Mouse (Mus musculus): Measurements from ENCODE around the gene Npcd. TPM values are rescaled to one million over a fixed set of nuclear protein-coding genes. Genes with fewer than 3 reads are reported as not detected.

The Npcd gene
- polyA plus RNA-seq, 1 experiment from 2014 or later = not detected

GRCm38 (mm10) chr15:79745312-79745711 is 88.7 kb downstream of the Npcd start:
- Histone ChIP-seq H3K4me3 (ENCODE audit: control insufficient read depth in 1 of 2, insufficient read depth in 1 of 2, low read depth in 1 of 2, low read length in 2 of 2) (no peak overlapping the region), H3K9me3 (ENCODE audit: control insufficient read depth, low read length) (no peaks in the 10 kb centered on the region), H3K36me3 (ENCODE audit: control insufficient read depth, insufficient read depth, low read length) (0 out of 2 replicates have a peak, but pooled peaks cover 6% of the 10 kb centered on the region), H3K9ac (ENCODE audit: low read length) (no peak overlapping the region), H3K27me3 (ENCODE audit: control insufficient read depth, insufficient read depth, low read length) (no peaks in the 10 kb centered on the region), H3K4me2 (ENCODE audit: low read length) (no peak overlapping the region), H3K4me1 (ENCODE audit: control insufficient read depth in 2 of 2, insufficient read depth in 2 of 2, low read length in 2 of 2) (peaks cover 9 to 19% of the 10 kb centered on the region in 2 experiments), H3K27ac (replicated peaks in 1 of 2; ENCODE audit: control insufficient read depth in 1 of 2, insufficient read depth in 1 of 2, low read depth in 2 of 2, low read length in 2 of 2) (no peak overlapping the region)
- 87% methylated on average over 10 of the region's 10 CpGs for WGBS
- no peak for ATAC-seq (ENCODE audit: insufficient number of reproducible peaks, insufficient read depth, low FRiP score, low read depth)

GRCm38 (mm10) chr15:79744742-79745141 is 89.3 kb downstream of the Npcd start:
- Histone ChIP-seq H3K27ac (replicated peaks in 1 of 2; ENCODE audit: control insufficient read depth in 1 of 2, insufficient read depth in 1 of 2, low read depth in 2 of 2, low read length in 2 of 2) (no peak overlapping the region), H3K9me3 (ENCODE audit: control insufficient read depth, low read length) (no peaks in the 10 kb centered on the region), H3K4me3 (ENCODE audit: control insufficient read depth in 1 of 2, insufficient read depth in 1 of 2, low read depth in 1 of 2, low read length in 2 of 2) (no peak overlapping the region), H3K36me3 (ENCODE audit: control insufficient read depth, insufficient read depth, low read length) (peaks cover 6% of the 10 kb centered on the region; the same call in 1 of the 2 replicates), H3K4me2 (ENCODE audit: low read length) (no peak overlapping the region), H3K9ac (ENCODE audit: low read length) (no peak overlapping the region), H3K27me3 (ENCODE audit: control insufficient read depth, insufficient read depth, low read length) (no peaks in the 10 kb centered on the region), H3K4me1 (ENCODE audit: control insufficient read depth in 2 of 2, insufficient read depth in 2 of 2, low read length in 2 of 2) (peaks cover 10 to 25% of the 10 kb centered on the region in 2 experiments)
- no peak for ATAC-seq (ENCODE audit: insufficient number of reproducible peaks, insufficient read depth, low FRiP score, low read depth)
- WGBS = 56% methylated on average over 8 of the region's 8 CpGs

GRCm38 (mm10) chr15:79744001-79744400 is 90.0 kb downstream of the Npcd start:
- Histone ChIP-seq H3K36me3 (ENCODE audit: control insufficient read depth, insufficient read depth, low read length) (peaks cover 13% of the 10 kb centered on the region), H3K27me3 (ENCODE audit: control insufficient read depth, insufficient read depth, low read length) (no peaks in the 10 kb centered on the region), H3K9me3 (ENCODE audit: control insufficient read depth, low read length) (no peaks in the 10 kb centered on the region), H3K4me3 (ENCODE audit: control insufficient read depth in 1 of 2, insufficient read depth in 1 of 2, low read depth in 1 of 2, low read length in 2 of 2) (no peak overlapping the region), H3K4me2 (ENCODE audit: low read length) (no peak overlapping the region), H3K27ac (replicated peaks in 1 of 2; ENCODE audit: control insufficient read depth in 1 of 2, insufficient read depth in 1 of 2, low read depth in 2 of 2, low read length in 2 of 2) (no peak overlapping the region), H3K9ac (ENCODE audit: low read length) (no peak overlapping the region), H3K4me1 (ENCODE audit: control insufficient read depth in 2 of 2, insufficient read depth in 2 of 2, low read length in 2 of 2) (peaks cover 15 to 33% of the 10 kb centered on the region in 2 experiments)
- no peak for ATAC-seq (ENCODE audit: insufficient number of reproducible peaks, insufficient read depth, low FRiP score, low read depth)
- WGBS = 92% methylated on average over 11 of the region's 11 CpGs

GRCm38 (mm10) chr15:79742706-79743023 is 91.4 kb downstream of the Npcd start:
- Histone ChIP-seq H3K9me3 (ENCODE audit: control insufficient read depth, low read length) (no peaks in the 10 kb centered on the region), H3K36me3 (ENCODE audit: control insufficient read depth, insufficient read depth, low read length) (peaks cover 26% of the 10 kb centered on the region), H3K9ac (ENCODE audit: low read length) (peak overlapping the region; percentile 89), H3K4me1 (ENCODE audit: control insufficient read depth in 2 of 2, insufficient read depth in 2 of 2, low read length in 2 of 2) (peaks cover 15 to 35% of the 10 kb centered on the region in 2 experiments), H3K4me2 (ENCODE audit: low read length) (peak overlapping the region; percentile 91), H3K27me3 (ENCODE audit: control insufficient read depth, insufficient read depth, low read length) (no peaks in the 10 kb centered on the region), H3K27ac (replicated peaks in 1 of 2; ENCODE audit: control insufficient read depth in 1 of 2, insufficient read depth in 1 of 2, low read depth in 2 of 2, low read length in 2 of 2) (peak overlapping the region in 1 of 2 experiments; percentile 87; a peak in 1 of 4 replicates), H3K4me3 (ENCODE audit: control insufficient read depth in 1 of 2, insufficient read depth in 1 of 2, low read depth in 1 of 2, low read length in 2 of 2) (peak overlapping the region; percentile 77 to 93)
- no peak for ATAC-seq (ENCODE audit: insufficient number of reproducible peaks, insufficient read depth, low FRiP score, low read depth)
- under 1% methylated on average over 23 of the region's 23 CpGs for WGBS

- peak; percentile 83 for ATAC-seq (ENCODE audit: insufficient number of reproducible peaks, insufficient read depth, low FRiP score, low read depth)
- peaks cover 32% of the 10 kb centered on the region for H3K36me3 ChIP-seq (ENCODE audit: control insufficient read depth, insufficient read depth, low read length)
- H3K4me2 ChIP-seq (ENCODE audit: low read length) = peak within 1 kb of the TSS; percentile 91
- H3K4me1 ChIP-seq (ENCODE audit: control insufficient read depth in 2 of 2, insufficient read depth in 2 of 2, low read length in 2 of 2) = peaks cover 15 to 35% of the 10 kb centered on the region in 2 experiments
- H3K4me3 ChIP-seq (ENCODE audit: control insufficient read depth in 1 of 2, insufficient read depth in 1 of 2, low read depth in 1 of 2, low read length in 2 of 2) = peak within 1 kb of the TSS; percentile 77 to 93
- H3K9ac ChIP-seq (ENCODE audit: low read length) = peak within 1 kb of the TSS; percentile 89
- no peaks in the 10 kb centered on the region for H3K9me3 ChIP-seq (ENCODE audit: control insufficient read depth, low read length)
- under 1% methylated on average over 93 of the region's 93 CpGs for WGBS
- H3K27ac ChIP-seq (replicated peaks in 1 of 2; ENCODE audit: control insufficient read depth in 1 of 2, insufficient read depth in 1 of 2, low read depth in 2 of 2, low read length in 2 of 2) = peak within 1 kb of the TSS; percentile 87 to 89
- H3K27me3 ChIP-seq (ENCODE audit: control insufficient read depth, insufficient read depth, low read length) = no peaks in the 10 kb centered on the region
Observed at GRCm38 (mm10) chr15:79741921-79742705, 91.9 kb downstream of the Npcd start, which contains the start of gene Sun2. TSS of gene Sun2 (minus strand) at chr15:79742536.

GRCm38 (mm10) chr15:79741173-79741858 is 92.7 kb downstream of the Npcd start:
- H3K9me3 ChIP-seq (ENCODE audit: control insufficient read depth, low read length) = no peaks in the 10 kb centered on the region
- H3K4me3 ChIP-seq (ENCODE audit: control insufficient read depth in 1 of 2, insufficient read depth in 1 of 2, low read depth in 1 of 2, low read length in 2 of 2) = peak overlapping the region; percentile 77 to 93
- H3K9ac ChIP-seq (ENCODE audit: low read length) = peak overlapping the region; percentile 89
- H3K4me1 ChIP-seq (ENCODE audit: control insufficient read depth in 2 of 2, insufficient read depth in 2 of 2, low read length in 2 of 2) = peaks cover 15 to 35% of the 10 kb centered on the region in 2 experiments
- H3K4me2 ChIP-seq (ENCODE audit: low read length) = peak overlapping the region; percentile 91
- H3K36me3 ChIP-seq (ENCODE audit: control insufficient read depth, insufficient read depth, low read length) = peaks cover 40% of the 10 kb centered on the region
- ATAC-seq (ENCODE audit: insufficient number of reproducible peaks, insufficient read depth, low FRiP score, low read depth) = 0 out of 2 replicates have a peak, but pooled peaks have one; percentile 31
- 8% methylated on average over 14 of the region's 14 CpGs for WGBS
- peak overlapping the region; percentile 87 to 89 for H3K27ac ChIP-seq (replicated peaks in 1 of 2; ENCODE audit: control insufficient read depth in 1 of 2, insufficient read depth in 1 of 2, low read depth in 2 of 2, low read length in 2 of 2)
- no peaks in the 10 kb centered on the region for H3K27me3 ChIP-seq (ENCODE audit: control insufficient read depth, insufficient read depth, low read length)

- peaks cover 18 to 38% of the 10 kb centered on the region in 2 experiments for H3K4me1 ChIP-seq (ENCODE audit: control insufficient read depth in 2 of 2, insufficient read depth in 2 of 2, low read length in 2 of 2)
- H3K9ac ChIP-seq (ENCODE audit: low read length) = peak overlapping the region; percentile 89
- peak overlapping the region; percentile 77 to 93; a peak in 3 of 4 replicates for H3K4me3 ChIP-seq (ENCODE audit: control insufficient read depth in 1 of 2, insufficient read depth in 1 of 2, low read depth in 1 of 2, low read length in 2 of 2)
- H3K4me2 ChIP-seq (ENCODE audit: low read length) = peak overlapping the region; percentile 91
- no peak for ATAC-seq (ENCODE audit: insufficient number of reproducible peaks, insufficient read depth, low FRiP score, low read depth)
- no peaks in the 10 kb centered on the region for H3K27me3 ChIP-seq (ENCODE audit: control insufficient read depth, insufficient read depth, low read length)
- H3K36me3 ChIP-seq (ENCODE audit: control insufficient read depth, insufficient read depth, low read length) = peaks cover 44% of the 10 kb centered on the region
- H3K9me3 ChIP-seq (ENCODE audit: control insufficient read depth, low read length) = no peaks in the 10 kb centered on the region
- WGBS = 54% methylated on average over 3 of the region's 3 CpGs
- H3K27ac ChIP-seq (replicated peaks in 1 of 2; ENCODE audit: control insufficient read depth in 1 of 2, insufficient read depth in 1 of 2, low read depth in 2 of 2, low read length in 2 of 2) = peak overlapping the region; percentile 87 to 89; a peak in 2 of 4 replicates
Observed at GRCm38 (mm10) chr15:79740739-79741138, 93.3 kb downstream of the Npcd start.

Measured in heart, embryonic 14.5 days (tissue).